Mouse (Mus musculus) retina, adult 2 months (tissue): Measurements from ENCODE around the gene Prima1.

Experiments
- DNase-seq: peaks from one replicate; pipeline ENCODE4 v3.0.0-alpha.2; 2012; ENCODE audit warnings: low read depth, low spot score

The Prima1 gene

GRCm38 (mm10) chr12:103155406-103155805 is 86.5 kb downstream of the Prima1 start:
- no peak for DNase-seq

DNA sequence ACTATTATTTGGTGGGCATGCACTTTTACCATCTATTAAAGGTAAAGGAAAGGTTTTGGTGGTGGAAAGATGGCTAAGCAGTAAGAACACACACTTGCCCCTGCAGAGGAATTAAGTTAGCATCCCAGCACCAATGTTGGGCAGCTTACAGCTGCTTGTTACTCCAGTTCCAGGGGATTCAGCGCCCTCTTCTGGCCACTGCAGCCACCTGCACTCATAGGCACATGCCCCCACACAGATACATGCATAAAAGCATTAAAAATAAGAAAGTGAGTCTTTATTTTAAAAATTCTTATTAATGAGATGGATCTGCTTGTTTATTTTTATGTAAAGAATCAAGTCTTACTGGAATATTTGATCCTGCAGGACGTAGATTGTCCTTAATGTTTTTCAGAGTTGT is 87.0 kb downstream of the Prima1 start:
- DNase-seq, result no peak

DNA sequence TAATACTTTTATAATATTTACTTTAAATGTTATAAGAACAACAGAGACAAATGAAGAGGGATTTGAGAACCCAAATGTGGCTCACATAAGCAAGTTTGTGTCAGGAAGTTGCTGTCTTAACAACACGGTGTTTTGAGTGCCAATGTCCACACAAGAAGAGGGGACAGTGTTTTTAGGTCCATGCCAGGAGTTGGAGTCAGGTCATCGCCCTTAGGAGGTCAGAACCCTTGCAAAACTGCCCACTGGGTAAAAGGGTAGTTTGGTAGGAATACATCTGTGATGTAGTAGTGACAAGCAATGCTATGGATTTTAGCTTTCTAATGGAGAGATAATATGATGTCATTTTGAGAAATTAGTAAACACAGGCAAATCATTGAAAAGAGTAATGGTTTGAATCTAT is 91.7 kb downstream of the Prima1 start:
- no peak for DNase-seq
